Mouse (Mus musculus) cerebellum, adult 2 months (tissue): Measurements from ENCODE around the gene Itih3. TPM values are rescaled to one million over a fixed set of nuclear protein-coding genes. Genes with fewer than 3 reads are reported as not detected.

Source experiments
- DNase-seq, 2 experiments: peaks; one replicate each; pipeline ENCODE4 v3.0.0; 2021
- H3K27ac ChIP-seq: fragments of 200-500 bp; 2 replicates; pipeline ENCODE4 v1.5.1; 2012; ENCODE audit warnings: low read length, control low read depth, inconsistent platforms; ENCODE audit not compliant: insufficient read depth
- H3K27me3 ChIP-seq: fragments of 200-500 bp; 2 replicates; pipeline ENCODE4 v1.6.1; 2012; ENCODE audit warnings: inconsistent platforms, mild to moderate bottlenecking, low read length, moderate library complexity; ENCODE audit not compliant: control insufficient read depth, insufficient read depth
- H3K4me1 ChIP-seq: fragments of 200-500 bp; 2 replicates; pipeline ENCODE4 v1.6.1; 2011; ENCODE audit warnings: low read length; ENCODE audit not compliant: control insufficient read depth, insufficient read depth
- H3K4me3 ChIP-seq: fragments of 200-500 bp; replicated peaks from 2 replicates; pipeline ENCODE3; 2011; ENCODE audit warnings: mild to moderate bottlenecking, low read depth, low read length, control low read depth; ENCODE audit not compliant: insufficient read depth
- CTCF ChIP-seq: fragments of 200-500 bp; IDR thresholded peaks from 2 replicates; pipeline ENCODE4 v1.5.1; 2011; ENCODE audit warnings: low read depth, mild to moderate bottlenecking, control low read depth, low read length, moderate library complexity, borderline replicate concordance; ENCODE audit not compliant: insufficient read depth
- POLR2A ChIP-seq: fragments of 200-500 bp; IDR thresholded peaks from 2 replicates; pipeline ENCODE4 v1.6.1; 2011; ENCODE audit warnings: low read length, control low read depth, borderline replicate concordance; ENCODE audit not compliant: insufficient read depth
- WGBS: fragments of 180-500 bp; shearing (Covaris S2); methylation state at CpG from one replicate; pipeline ENCODE4 v1.1.7; 2018; 5-methylcytosine and 5-hydroxymethylcytosine counted together
- polyA plus RNA-seq: library from polyadenylated mRNA; depleted of rRNA; stranded (reverse); fragments of >200 nt; gene quantifications from 2 replicates; pipeline ENCODE4 v1.2.3, GENCODE M21; 2012

Gene Itih3
- polyA plus RNA-seq, 1 experiment: 76.7 TPM

DNA sequence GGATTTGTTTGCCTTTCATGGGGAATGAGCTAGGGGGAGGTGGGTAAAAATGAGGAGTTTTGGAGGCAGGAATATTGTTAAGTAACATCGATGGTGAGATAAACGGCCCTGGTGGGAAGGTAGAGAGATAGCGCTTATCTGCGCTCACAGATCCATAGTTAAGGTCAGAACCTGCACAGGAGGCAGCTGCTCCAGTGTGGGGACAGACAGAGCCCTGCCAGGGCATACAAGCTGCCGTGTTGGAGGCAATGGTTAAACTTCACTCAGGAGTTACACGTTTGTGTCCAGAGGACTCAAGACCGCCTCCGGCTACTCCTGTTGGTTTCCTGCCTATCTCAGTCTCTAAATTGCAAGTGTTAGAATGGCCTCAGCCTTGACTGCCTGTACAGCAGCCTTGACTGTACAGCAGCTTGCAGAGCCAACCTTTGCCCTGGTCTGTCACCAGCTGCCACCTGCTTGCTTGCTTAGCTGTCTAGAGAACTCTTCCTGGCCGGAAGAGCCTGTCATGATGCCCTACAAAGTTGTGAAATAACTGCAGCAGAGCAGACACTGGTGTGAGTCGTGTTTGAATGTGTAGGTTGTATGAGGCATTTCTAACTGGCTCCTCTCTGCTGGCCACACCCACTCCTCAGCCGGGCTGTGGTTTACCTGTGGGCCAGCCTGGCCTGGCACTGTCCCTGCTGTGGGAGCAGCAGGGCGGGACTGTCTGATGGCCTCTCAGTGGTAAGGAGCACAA is 48.3 kb downstream of the Itih3 start:
- H3K4me3 ChIP-seq: no peak overlapping the region

DNA sequence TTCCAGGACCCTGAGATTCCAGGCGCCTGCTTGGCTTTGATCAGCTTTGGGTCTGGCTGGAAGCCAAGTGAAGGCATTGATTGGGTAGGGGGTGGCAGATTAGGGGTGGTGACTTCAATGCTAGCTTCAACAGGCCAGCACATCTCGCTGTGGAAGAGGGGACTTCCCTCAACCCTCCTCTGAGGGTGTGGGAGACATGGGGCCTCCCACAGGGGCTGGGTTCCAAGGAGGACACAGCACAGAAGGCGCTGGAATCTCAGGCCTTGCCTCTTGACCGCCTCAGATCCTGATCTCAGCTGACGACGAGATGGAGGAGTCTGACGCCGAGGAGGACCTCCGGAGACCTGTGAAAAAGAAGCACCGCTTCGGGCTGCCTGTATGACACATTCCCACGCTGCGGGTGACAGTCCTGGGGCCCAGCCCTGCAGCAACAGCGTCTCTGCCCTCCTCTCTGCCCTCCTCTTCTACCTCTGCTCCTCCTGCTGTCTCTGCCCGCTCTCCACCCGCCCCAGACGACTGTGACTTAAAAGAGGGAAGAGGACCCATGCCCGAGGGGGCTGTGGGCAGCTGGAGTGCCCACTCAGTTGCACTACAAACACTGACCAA is 49.4 kb downstream of the Itih3 start:
- WGBS: 76% methylated on average over 18 of the region's 18 CpGs
- H3K4me3 ChIP-seq: no peak overlapping the region
- TF ChIP-seq POLR2A (no peak), CTCF (no peak)

More for the DNA sequence above, 48.3 kb downstream of the Itih3 start:
- DNase-seq: no peak
- 91% methylated on average over 12 of the region's 12 CpGs for WGBS
- Histone ChIP-seq H3K27me3 (no peaks in the 10 kb centered on the region), H3K4me1 (peaks cover 9% of the 10 kb centered on the region), H3K27ac (no peak overlapping the region)
- TF ChIP-seq POLR2A (no peak), CTCF (no peak)

DNA sequence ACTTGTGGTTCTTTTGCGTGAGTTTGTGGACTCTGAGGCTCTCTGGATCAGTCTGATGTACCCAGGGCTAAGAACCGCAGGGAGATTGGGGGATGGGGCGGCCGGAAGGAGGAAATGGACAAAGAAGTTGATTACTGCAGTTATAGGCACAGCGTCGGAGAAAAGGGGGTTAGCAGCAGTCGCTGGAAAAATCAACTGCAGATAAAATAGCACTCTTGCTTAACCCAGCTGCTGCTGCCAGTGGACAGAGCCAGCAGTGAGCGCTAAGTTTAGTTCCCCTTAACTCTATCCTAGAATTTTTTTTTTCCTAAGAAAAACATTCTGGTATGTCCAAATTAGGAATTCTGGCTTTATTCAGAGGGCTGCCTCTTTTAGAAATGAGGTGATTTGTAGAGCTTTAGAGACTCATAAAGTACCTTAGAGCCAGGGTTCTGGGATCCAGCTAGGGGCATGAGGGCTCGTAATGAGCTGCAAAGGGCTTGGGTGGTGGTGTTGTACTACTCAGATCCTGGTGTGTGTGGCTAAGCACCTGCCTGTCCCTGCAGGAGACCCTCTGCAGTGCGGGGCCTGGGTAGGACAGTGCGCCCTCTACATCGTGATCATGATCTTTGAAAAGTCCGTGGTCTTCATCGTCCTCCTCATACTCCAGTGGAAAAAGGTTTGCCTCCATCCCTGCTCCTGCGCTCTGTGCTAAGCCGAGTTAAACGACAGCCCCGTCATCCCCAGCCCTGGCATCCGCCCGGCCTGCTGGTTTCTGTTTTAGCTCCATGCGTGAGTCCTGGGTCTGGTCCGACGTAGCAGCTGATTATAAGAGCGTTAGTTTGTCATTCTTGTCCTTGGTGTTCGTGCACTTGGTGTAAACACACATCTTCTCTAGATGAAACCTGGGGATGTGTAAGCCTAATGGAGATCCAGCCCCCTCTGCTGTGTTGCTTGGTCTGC is 53.1 kb downstream of the Itih3 start:
- DNase-seq: no peak
- Histone ChIP-seq H3K27ac (no peak overlapping the region), H3K4me1 (no peaks in the 10 kb centered on the region; the same call in 1 of the 2 replicates), H3K27me3 (no peaks in the 10 kb centered on the region), H3K4me3 (no peak overlapping the region)
- 89% methylated on average over 25 of the region's 25 CpGs for WGBS
- no peak for TF ChIP-seq CTCF

More for the DNA sequence above, 49.4 kb downstream of the Itih3 start:
- Histone ChIP-seq H3K4me1 (peaks cover 4% of the 10 kb centered on the region), H3K27ac (no peak overlapping the region), H3K27me3 (no peaks in the 10 kb centered on the region)
- no peak for DNase-seq

DNA sequence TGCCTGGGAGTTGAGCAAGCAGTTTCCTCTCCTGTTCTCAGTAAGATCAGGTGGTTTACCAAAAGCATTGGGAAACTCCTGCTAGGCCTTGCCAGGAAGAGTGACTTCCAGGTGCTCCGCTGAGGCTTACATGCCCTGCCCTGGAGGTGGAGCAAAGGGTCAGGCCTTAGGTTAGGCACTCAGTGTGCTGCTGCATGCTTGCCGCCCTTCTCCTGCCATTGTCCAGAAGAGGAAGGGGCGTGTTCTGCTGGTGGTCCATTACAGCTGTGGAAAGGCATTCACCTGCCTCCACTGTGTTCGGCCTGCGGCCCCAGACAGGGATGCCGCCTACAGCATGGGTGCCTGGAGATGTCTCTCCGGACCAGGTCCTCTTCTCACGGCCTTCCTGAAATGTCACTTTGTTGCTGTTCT is 54.2 kb downstream of the Itih3 start:
- H3K27me3 ChIP-seq: no peaks in the 10 kb centered on the region
- no peak overlapping the region for H3K27ac ChIP-seq
- no peak overlapping the region for H3K4me3 ChIP-seq
- no peaks in the 10 kb centered on the region; the same call in 1 of the 2 replicates for H3K4me1 ChIP-seq
- WGBS: 92% methylated on average over 8 of the region's 8 CpGs
- DNase-seq: no peak
- TF ChIP-seq CTCF: no peak
- TF ChIP-seq POLR2A: no peak

DNA sequence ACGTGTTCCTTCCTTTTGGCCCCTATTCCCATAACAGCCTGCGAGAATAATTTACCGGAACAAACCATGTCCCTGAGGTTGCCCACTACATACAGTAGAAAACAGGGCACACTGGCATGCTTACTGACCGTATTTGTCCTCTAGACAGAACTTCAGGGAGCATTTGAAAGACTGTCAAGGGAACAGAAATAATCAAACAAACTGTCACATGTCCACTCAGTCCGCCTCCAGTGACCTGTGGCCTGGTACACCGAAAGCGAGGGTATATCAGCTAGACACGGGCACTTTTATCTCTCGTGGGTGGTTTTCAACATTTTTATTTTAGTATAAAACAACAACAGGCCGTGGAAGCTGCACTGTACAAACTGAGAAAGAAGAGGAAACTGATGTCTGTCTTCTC is 54.7 kb downstream of the Itih3 start:
- no peak for DNase-seq
- Histone ChIP-seq H3K27ac (no peak overlapping the region), H3K4me3 (no peak overlapping the region), H3K27me3 (no peaks in the 10 kb centered on the region), H3K4me1 (no peaks in the 10 kb centered on the region; the same call in 1 of the 2 replicates)
- no peak for TF ChIP-seq CTCF
- no peak for TF ChIP-seq POLR2A
- WGBS: 88% methylated on average over 10 of the region's 10 CpGs

DNA sequence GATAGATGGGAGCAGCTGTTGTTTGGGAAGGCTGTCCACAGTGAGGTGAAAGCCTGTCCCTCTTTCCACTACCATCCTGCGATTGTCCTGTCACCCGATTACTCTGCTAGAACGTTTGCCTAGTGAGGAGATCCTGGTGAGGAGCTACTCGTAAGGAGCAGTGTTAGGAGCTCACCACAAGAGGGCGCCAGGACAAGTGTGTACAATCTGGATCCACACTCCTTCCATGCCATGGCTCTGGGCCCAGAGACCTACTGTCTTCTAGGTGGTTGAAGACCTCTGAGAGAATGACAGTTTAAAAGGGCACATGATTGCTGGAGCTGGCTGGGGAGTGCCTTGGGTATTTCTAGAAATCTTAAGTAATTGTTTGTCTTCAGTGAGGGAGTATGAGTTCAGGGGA is 56.5 kb downstream of the Itih3 start:
- Histone ChIP-seq H3K4me1 (peaks cover 5% of the 10 kb centered on the region), H3K4me3 (no peak overlapping the region), H3K27ac (no peak overlapping the region), H3K27me3 (no peaks in the 10 kb centered on the region)
- peak; percentile 61 to 68 for DNase-seq
- 27% methylated on average over 5 of the region's 5 CpGs for WGBS
- TF ChIP-seq POLR2A: no peak
- TF ChIP-seq CTCF: peak; percentile 82

DNA sequence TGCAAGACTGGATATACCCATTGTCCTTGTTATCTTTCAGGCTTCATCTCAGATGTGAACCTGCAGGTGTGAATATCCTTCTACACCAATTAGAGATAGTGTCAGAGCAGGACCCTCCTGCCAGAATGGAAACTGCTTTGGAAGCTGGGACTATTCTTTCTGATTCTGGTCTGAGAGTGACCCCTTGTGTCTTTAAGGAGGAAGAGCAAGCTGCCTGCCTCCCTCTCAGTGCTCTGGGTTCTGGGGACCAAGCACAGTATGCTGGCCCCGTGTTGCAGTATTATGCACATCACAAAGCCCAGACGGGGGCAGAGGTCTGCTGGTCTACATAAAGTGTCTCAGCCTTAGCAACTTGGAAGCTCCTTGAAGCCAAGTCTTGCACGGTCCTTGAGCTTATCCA is 58.2 kb downstream of the Itih3 start:
- 65% methylated on average over 3 of the region's 3 CpGs for WGBS
- DNase-seq: no peak
- TF ChIP-seq CTCF (peak; percentile 59; the same call in 1 of the 2 replicates), POLR2A (no peak)
- H3K27me3 ChIP-seq: no peaks in the 10 kb centered on the region
- no peak overlapping the region for H3K4me3 ChIP-seq
- no peak overlapping the region for H3K27ac ChIP-seq
- H3K4me1 ChIP-seq: peaks cover 13% of the 10 kb centered on the region

DNA sequence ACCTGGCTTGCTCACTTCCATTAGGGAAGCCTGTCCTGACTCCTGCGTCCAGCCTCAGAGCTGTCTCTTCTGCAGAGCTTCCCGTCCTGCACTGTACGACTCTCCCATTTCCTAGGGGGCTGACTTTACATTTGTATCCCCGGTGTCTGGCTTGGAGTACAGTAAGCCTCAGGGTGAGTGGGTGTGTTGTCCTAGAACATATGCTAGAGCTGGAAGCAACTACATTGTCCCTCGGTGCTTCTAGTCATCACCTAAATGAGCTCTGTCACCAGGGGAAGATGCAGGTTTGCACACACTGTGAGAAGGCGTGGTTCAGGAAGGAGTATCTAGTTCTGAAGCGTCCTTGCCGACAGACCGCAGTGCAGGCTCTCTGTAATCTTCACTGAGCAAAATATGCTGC is 61.2 kb downstream of the Itih3 start:
- TF ChIP-seq CTCF (no peak), POLR2A (no peak)
- H3K27me3 ChIP-seq: no peaks in the 10 kb centered on the region
- 29% methylated on average over 9 of the region's 9 CpGs for WGBS
- no peak for DNase-seq
- peaks cover 13% of the 10 kb centered on the region for H3K4me1 ChIP-seq
- no peak overlapping the region for H3K4me3 ChIP-seq
- no peak overlapping the region for H3K27ac ChIP-seq
